Mouse (Mus musculus) liver, postnatal 0 days (tissue): ENCODE results near the gene Naa25.
A peak's percentile ranks its signal among the peaks of the same experiment; 100 is the strongest.

ENCODE experiments used
- CTCF ChIP-seq: sonication (generic); IDR thresholded peaks from 2 replicates; pipeline ENCODE4 v1.5.1; 2016; ENCODE audit warnings: antibody characterized with exemption, low read depth
- EP300 ChIP-seq: IDR thresholded peaks from 2 replicates; pipeline ENCODE4 v1.6.1; 2016; ENCODE audit warnings: antibody characterized with exemption, low read depth, mild to moderate bottlenecking

GRCm38 (mm10) chr5:121452026-121452869, 54.5 kb downstream of the Naa25 start, which contains the start of gene Erp29:
- TF ChIP-seq CTCF, result peak; percentile 41
- TF ChIP-seq EP300, result no peak
